Mouse (Mus musculus) frontal cortex, postnatal 10 days (tissue): ENCODE results near the gene Fbxl12.
"Not testable (repeated sequence)": the region's sequence is repeated elsewhere in the genome, so short reads cannot be mapped to it uniquely, and the experiment has no call there.

Experiments used
- DNase-seq, 2 experiments: peaks; one replicate each; pipeline ENCODE4 v3.0.0; 2022; ENCODE audit warnings: low spot score in 2 of 2, mixed read lengths in 1 of 2

Gene Fbxl12

GRCm38 (mm10) chr9:20644360-20645081 is at the start of gene Fbxl12:
Gene Fbxl12 (minus strand): TSS chr9:20644767.
- peak; percentile 60 to 75 for DNase-seq

- no peak for DNase-seq
Observed at GRCm38 (mm10) chr9:20692863-20693262, 48.3 kb upstream of the Fbxl12 start.

GRCm38 (mm10) chr9:20690449-20690848 is 45.9 kb upstream of the Fbxl12 start:
- not testable (repeated sequence) for DNase-seq

GRCm38 (mm10) chr9:20689913-20690312 is 45.3 kb upstream of the Fbxl12 start:
- no peak for DNase-seq

GRCm38 (mm10) chr9:20689403-20689802 is 44.8 kb upstream of the Fbxl12 start:
- no peak for DNase-seq

- peak; percentile 51 to 62 for DNase-seq
Observed at GRCm38 (mm10) chr9:20685081-20685861, 40.7 kb upstream of the Fbxl12 start.

GRCm38 (mm10) chr9:20682389-20682722 is 37.8 kb upstream of the Fbxl12 start:
- DNase-seq: no peak

- DNase-seq: no peak
Observed at GRCm38 (mm10) chr9:20681546-20682388, 37.2 kb upstream of the Fbxl12 start.

- DNase-seq: no peak
Observed at GRCm38 (mm10) chr9:20680378-20680958, 35.9 kb upstream of the Fbxl12 start.

GRCm38 (mm10) chr9:20677892-20678291 is 33.3 kb upstream of the Fbxl12 start:
- DNase-seq: no peak

- no peak for DNase-seq
Observed at GRCm38 (mm10) chr9:20672047-20672446, 27.5 kb upstream of the Fbxl12 start.

GRCm38 (mm10) chr9:20668065-20668464 is 23.5 kb upstream of the Fbxl12 start:
- DNase-seq: no peak

- DNase-seq: no peak
Observed at GRCm38 (mm10) chr9:20666510-20667034, 22.0 kb upstream of the Fbxl12 start.

GRCm38 (mm10) chr9:20665925-20666324 is 21.4 kb upstream of the Fbxl12 start:
- DNase-seq: no peak

- no peak for DNase-seq
Observed at GRCm38 (mm10) chr9:20664982-20665637, 20.5 kb upstream of the Fbxl12 start.

GRCm38 (mm10) chr9:20664366-20664765 is 19.8 kb upstream of the Fbxl12 start:
- DNase-seq: peak; percentile 33 to 40

GRCm38 (mm10) chr9:20663956-20664355 is 19.4 kb upstream of the Fbxl12 start:
- DNase-seq: peak; percentile 48 to 79

GRCm38 (mm10) chr9:20662874-20663273 is 18.3 kb upstream of the Fbxl12 start:
- no peak for DNase-seq

GRCm38 (mm10) chr9:20662325-20662724 is 17.8 kb upstream of the Fbxl12 start:
- DNase-seq: peak; percentile 57 to 78

GRCm38 (mm10) chr9:20657546-20657945 is 13.0 kb upstream of the Fbxl12 start:
- DNase-seq: no peak

GRCm38 (mm10) chr9:20653859-20654258 is 9.3 kb upstream of the Fbxl12 start:
- DNase-seq: no peak
